ENCODE assay signal across 8 mouse cellular contexts in genomic region chr16:95466548-95466947, GRCm38 (mm10).
DNase-seq lines count a peak whose midpoint lies in the region; ATAC-seq and TF ChIP-seq lines count a peak whose summit lies in the region.

No protein-coding gene starts in this region.

- no peaks in the 10 kb centered on the region; the same call in 1 of the 2 replicates for H3K4me1 ChIP-seq in hindbrain, embryonic 10.5 days (replicated peaks)
- H3K4me1 ChIP-seq in hindbrain, embryonic 13.5 days (replicated peaks) = no peaks in the 10 kb centered on the region
- no peaks in the 10 kb centered on the region for H3K4me1 ChIP-seq in midbrain, embryonic 14.5 days (ENCODE audit: control insufficient read depth, insufficient read depth, low read length)
- no peaks in the 10 kb centered on the region for H3K4me1 ChIP-seq in midbrain, embryonic 10.5 days
- no peaks in the 10 kb centered on the region for H3K4me1 ChIP-seq in cortical plate, adult 2 months (ENCODE audit: control insufficient read depth, insufficient read depth, low read length)
- H3K4me1 ChIP-seq in midbrain, postnatal 0 days (ENCODE audit: insufficient read depth, low read length) = 0 out of 2 replicates have a peak, but pooled peaks cover 4% of the 10 kb centered on the region
- peaks cover 14% of the 10 kb centered on the region for H3K4me1 ChIP-seq in heart, embryonic 12.5 days (replicated peaks)

- no peak for TF ChIP-seq POLR2A in cortical plate, adult 2 months (IDR thresholded peaks at IDR 0.05; ENCODE audit: extremely low read depth, insufficient read depth, low read length)

- no peak overlapping the region for H3K9ac ChIP-seq in hindbrain, embryonic 13.5 days
- no peak overlapping the region for H3K9ac ChIP-seq in midbrain, embryonic 14.5 days (replicated peaks; ENCODE audit: low read length)
- H3K9ac ChIP-seq in midbrain, postnatal 0 days (replicated peaks; ENCODE audit: low read length, poor library complexity, severe bottlenecking) = no peak overlapping the region
- no peak overlapping the region for H3K9ac ChIP-seq in heart, embryonic 12.5 days

- H3K36me3 ChIP-seq in hindbrain, embryonic 10.5 days = no peaks in the 10 kb centered on the region
- no peaks in the 10 kb centered on the region for H3K36me3 ChIP-seq in hindbrain, embryonic 13.5 days
- H3K36me3 ChIP-seq in midbrain, embryonic 14.5 days (ENCODE audit: control insufficient read depth, insufficient read depth, low read length) = no peaks in the 10 kb centered on the region
- H3K36me3 ChIP-seq in midbrain, embryonic 10.5 days = no peaks in the 10 kb centered on the region
- no peaks in the 10 kb centered on the region for H3K36me3 ChIP-seq in midbrain, postnatal 0 days (ENCODE audit: insufficient read depth, low read length)
- no peaks in the 10 kb centered on the region for H3K36me3 ChIP-seq in heart, embryonic 12.5 days

- no peaks in the 10 kb centered on the region for H3K27me3 ChIP-seq in hindbrain, embryonic 10.5 days (ENCODE audit: insufficient read depth, poor library complexity, severe bottlenecking)
- H3K27me3 ChIP-seq in hindbrain, embryonic 13.5 days = no peaks in the 10 kb centered on the region
- no peaks in the 10 kb centered on the region for H3K27me3 ChIP-seq in midbrain, embryonic 14.5 days (ENCODE audit: control insufficient read depth, insufficient read depth, low read length)
- no peaks in the 10 kb centered on the region for H3K27me3 ChIP-seq in midbrain, embryonic 10.5 days (ENCODE audit: low read depth, poor library complexity, severe bottlenecking)
- no peaks in the 10 kb centered on the region for H3K27me3 ChIP-seq in midbrain, postnatal 0 days (ENCODE audit: insufficient read depth, low read length)
- H3K27me3 ChIP-seq in heart, embryonic 12.5 days (replicated peaks) = no peaks in the 10 kb centered on the region

- no peak overlapping the region for H3K4me3 ChIP-seq in hindbrain, embryonic 10.5 days
- H3K4me3 ChIP-seq in hindbrain, embryonic 13.5 days = no peak overlapping the region
- H3K4me3 ChIP-seq in midbrain, embryonic 14.5 days (replicated peaks; ENCODE audit: low read depth, low read length) = no peak overlapping the region
- H3K4me3 ChIP-seq in midbrain, embryonic 10.5 days = no peak overlapping the region
- H3K4me3 ChIP-seq in cortical plate, adult 2 months (ENCODE audit: insufficient read depth, low read length) = no peak overlapping the region
- H3K4me3 ChIP-seq in midbrain, postnatal 0 days (ENCODE audit: low read depth, low read length) = no peak overlapping the region
- H3K4me3 ChIP-seq in heart, embryonic 12.5 days = no peak overlapping the region

- H3K4me2 ChIP-seq in hindbrain, embryonic 13.5 days = no peak overlapping the region
- H3K4me2 ChIP-seq in midbrain, embryonic 14.5 days (ENCODE audit: low read length) = no peak overlapping the region
- H3K4me2 ChIP-seq in midbrain, postnatal 0 days (ENCODE audit: low read depth, low read length, poor library complexity, severe bottlenecking) = no peak overlapping the region
- no peak overlapping the region for H3K4me2 ChIP-seq in heart, embryonic 12.5 days

- peak; percentile 46 for TF ChIP-seq CTCF in cortical plate, adult 2 months (IDR thresholded peaks at IDR 0.05; ENCODE audit: extremely low read depth, insufficient read depth, low read length)
- peak; percentile 81 for TF ChIP-seq CTCF in midbrain, postnatal 0 days (IDR thresholded peaks at IDR 0.05)

- ATAC-seq in hindbrain, embryonic 13.5 days (ENCODE audit: low FRiP score) = no peak
- no peak for ATAC-seq in midbrain, embryonic 14.5 days (ENCODE audit: low FRiP score, low TSS enrichment)
- ATAC-seq in midbrain, postnatal 0 days (ENCODE audit: low FRiP score) = no peak
- ATAC-seq in heart, embryonic 12.5 days (ENCODE audit: insufficient number of reproducible peaks, low FRiP score) = no peak
- ATAC-seq in activated CD4-positive, CD25-positive, alpha-beta regulatory T cell, adult 4 months = no peak

- 92% methylated on average over 1 of the region's 1 CpGs for WGBS in hindbrain, embryonic 10.5 days
- 84% methylated on average over 1 of the region's 1 CpGs for WGBS in hindbrain, embryonic 13.5 days
- 98% methylated on average over 1 of the region's 1 CpGs for WGBS in midbrain, embryonic 14.5 days
- 95% methylated on average over 1 of the region's 1 CpGs for WGBS in midbrain, embryonic 10.5 days
- WGBS in midbrain, postnatal 0 days = 91% methylated on average over 1 of the region's 1 CpGs
- 78% methylated on average over 1 of the region's 1 CpGs for WGBS in heart, embryonic 12.5 days

- DNase-seq in hindbrain, embryonic 10.5 days (ENCODE audit: low spot score) = peak; percentile 18
- DNase-seq in midbrain, embryonic 14.5 days = peak; percentile 87
- no peak for DNase-seq in midbrain, embryonic 10.5 days (ENCODE audit: low spot score)
- DNase-seq in midbrain, postnatal 0 days (ENCODE audit: low spot score) = peak; percentile 81

- no peaks in the 10 kb centered on the region for H3K9me3 ChIP-seq in hindbrain, embryonic 10.5 days
- H3K9me3 ChIP-seq in hindbrain, embryonic 13.5 days = no peaks in the 10 kb centered on the region
- no peaks in the 10 kb centered on the region for H3K9me3 ChIP-seq in midbrain, embryonic 14.5 days (ENCODE audit: control insufficient read depth, low read length)
- H3K9me3 ChIP-seq in midbrain, embryonic 10.5 days (replicated peaks) = no peaks in the 10 kb centered on the region
- H3K9me3 ChIP-seq in midbrain, postnatal 0 days (ENCODE audit: low read length) = no peaks in the 10 kb centered on the region
- no peaks in the 10 kb centered on the region for H3K9me3 ChIP-seq in heart, embryonic 12.5 days (replicated peaks)

- no peak overlapping the region for H3K27ac ChIP-seq in hindbrain, embryonic 10.5 days
- H3K27ac ChIP-seq in hindbrain, embryonic 13.5 days = no peak overlapping the region
- H3K27ac ChIP-seq in midbrain, embryonic 14.5 days (replicated peaks; ENCODE audit: low read depth, low read length) = no peak overlapping the region
- H3K27ac ChIP-seq in midbrain, embryonic 10.5 days (replicated peaks) = no peak overlapping the region
- no peak overlapping the region for H3K27ac ChIP-seq in cortical plate, adult 2 months (ENCODE audit: insufficient read depth, low read length)
- H3K27ac ChIP-seq in midbrain, postnatal 0 days (ENCODE audit: low read depth, low read length) = no peak overlapping the region
- no peak overlapping the region for H3K27ac ChIP-seq in heart, embryonic 12.5 days (ENCODE audit: poor library complexity, severe bottlenecking)
